Mouse (Mus musculus) cortical plate, adult 2 months (tissue): ENCODE data around the gene Tenm2.

ENCODE experiments used
- CTCF ChIP-seq: fragments of 200-500 bp; IDR thresholded peaks from 2 replicates; pipeline ENCODE4 v1.5.1; 2011; ENCODE audit warnings: mild to moderate bottlenecking, control low read depth, low read length; ENCODE audit not compliant: insufficient read depth; ENCODE audit errors: extremely low read depth
- POLR2A ChIP-seq: fragments of 200-500 bp; IDR thresholded peaks from 2 replicates; pipeline ENCODE4 v1.6.1; 2011; ENCODE audit warnings: mild to moderate bottlenecking, low read length, control low read depth; ENCODE audit not compliant: insufficient read depth; ENCODE audit errors: extremely low read depth

GRCm38 (mm10) chr11:36804615-36805014, 431.1 kb downstream of the Tenm2 start:
- TF ChIP-seq CTCF (no peak), POLR2A (no peak)
